Comparison of ENCODE assay signal across 21 mouse cellular contexts in the genomic region with DNA sequence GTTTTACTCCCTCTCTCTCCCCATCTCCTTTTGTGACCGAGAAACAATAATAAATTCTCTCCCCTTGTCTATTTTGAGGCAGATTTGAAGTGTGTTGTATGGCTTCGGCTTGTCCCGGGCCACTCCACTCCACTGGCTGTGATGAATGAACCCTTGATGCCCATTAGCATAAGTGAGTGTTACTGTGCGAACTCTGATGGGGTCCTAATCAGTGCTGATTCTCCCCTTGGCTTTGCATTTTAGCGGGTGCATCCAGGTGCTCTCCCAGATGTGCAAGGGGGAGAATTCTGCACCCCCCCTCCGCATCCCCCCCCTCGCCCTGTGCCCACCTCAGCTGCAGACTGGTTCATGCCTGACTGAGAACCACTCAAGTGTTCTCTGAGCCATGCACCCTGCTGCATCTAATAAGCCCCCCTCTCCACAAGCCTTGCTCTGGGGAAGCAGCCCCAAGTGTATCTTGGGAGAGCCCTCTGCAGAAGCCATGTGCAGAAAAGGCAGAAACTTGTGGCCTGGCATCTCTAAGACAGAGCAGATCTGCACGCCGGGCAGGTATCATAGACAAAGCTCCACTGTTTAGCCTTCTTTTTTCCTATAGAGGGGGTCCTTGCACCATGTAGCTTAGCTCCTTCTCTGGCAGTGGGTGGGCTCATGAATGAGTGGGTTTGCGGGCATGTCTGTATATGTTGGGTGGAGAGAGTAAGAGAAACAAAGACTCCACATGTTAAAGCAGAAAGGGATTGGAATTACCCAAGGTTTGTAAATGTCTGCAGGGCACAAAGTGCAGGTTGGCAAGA.
DNase-seq lines count a peak whose midpoint lies in the region; ATAC-seq and TF ChIP-seq lines count a peak whose summit lies in the region.
"Had no signal": no experiment of that assay in that cellular context is flagged by ENCODE, and none has a peak within 500 bp of the region (broad histone marks: within the 10 kb centered on the region; RNA-seq: fewer than 3 reads in every experiment).

No protein-coding gene starts in this region.

- H3K27ac ChIP-seq in kidney, embryonic 14.5 days (ENCODE audit: low read depth, low read length) = no peak overlapping the region
- peak overlapping the region; percentile 56; the same call in 1 of the 2 replicates for H3K27ac ChIP-seq in forebrain, embryonic 10.5 days
- H3K27ac ChIP-seq in hindbrain, postnatal 0 days = no peak overlapping the region
- H3K27ac ChIP-seq: embryonic facial prominence, embryonic 12.5 days; gastrocnemius, adult 2 months; heart, embryonic 13.5 days; left cerebral cortex, adult 2 months; liver, embryonic 12.5 days; macrophage had no signal

- ATAC-seq in kidney, embryonic 14.5 days (ENCODE audit: low FRiP score, low TSS enrichment) = peak; percentile 32; the same call in 1 of the 2 replicates
- ATAC-seq in hindbrain, postnatal 0 days = no peak
- ATAC-seq: liver, embryonic 12.5 days had no signal

- H3K36me3 ChIP-seq in kidney, embryonic 14.5 days (ENCODE audit: control insufficient read depth, insufficient read depth, low read length) = no peaks in the 10 kb centered on the region
- no peaks in the 10 kb centered on the region for H3K36me3 ChIP-seq in forebrain, embryonic 10.5 days (replicated peaks)
- H3K36me3 ChIP-seq in hindbrain, postnatal 0 days (ENCODE audit: insufficient read depth, low read length) = no peaks in the 10 kb centered on the region
- H3K36me3 ChIP-seq: embryonic facial prominence, embryonic 12.5 days; heart, embryonic 13.5 days; liver, embryonic 12.5 days had no signal

- H3K27me3 ChIP-seq in kidney, embryonic 14.5 days (ENCODE audit: control insufficient read depth, insufficient read depth, low read length) = no peaks in the 10 kb centered on the region
- no peaks in the 10 kb centered on the region for H3K27me3 ChIP-seq in forebrain, embryonic 10.5 days (ENCODE audit: poor library complexity, severe bottlenecking)
- H3K27me3 ChIP-seq in hindbrain, postnatal 0 days (ENCODE audit: insufficient read depth, low read length) = no peaks in the 10 kb centered on the region
- H3K27me3 ChIP-seq: embryonic facial prominence, embryonic 12.5 days; heart, embryonic 13.5 days; liver, embryonic 12.5 days had no signal

- no peak for TF ChIP-seq CTCF in brain, embryonic 14.5 days (IDR thresholded peaks at IDR 0.05; ENCODE audit: borderline replicate concordance, extremely low read depth, insufficient read depth, insufficient read length)
- TF ChIP-seq CTCF in hindbrain, postnatal 0 days (IDR thresholded peaks at IDR 0.05; ENCODE audit: low read depth) = peak; percentile 36

- no peak overlapping the region for H3K4me3 ChIP-seq in kidney, embryonic 14.5 days (ENCODE audit: low read length)
- H3K4me3 ChIP-seq in forebrain, embryonic 10.5 days = no peak overlapping the region
- H3K4me3 ChIP-seq in hindbrain, postnatal 0 days (ENCODE audit: low read length) = no peak overlapping the region
- H3K4me3 ChIP-seq: embryonic facial prominence, embryonic 12.5 days; gastrocnemius, adult 2 months; heart, embryonic 13.5 days; left cerebral cortex, adult 2 months; liver, embryonic 12.5 days had no signal

- H3K9ac ChIP-seq in kidney, embryonic 14.5 days (ENCODE audit: low read depth, low read length) = no peak overlapping the region
- H3K9ac ChIP-seq in hindbrain, postnatal 0 days (replicated peaks; ENCODE audit: low read length) = no peak overlapping the region
- H3K9ac ChIP-seq: embryonic facial prominence, embryonic 12.5 days; heart, embryonic 13.5 days; liver, embryonic 12.5 days; lung, embryonic 14.5 days had no signal

- H3K9me3 ChIP-seq in kidney, embryonic 14.5 days (ENCODE audit: control insufficient read depth, low read length) = no peaks in the 10 kb centered on the region
- no peaks in the 10 kb centered on the region for H3K9me3 ChIP-seq in forebrain, embryonic 10.5 days
- no peaks in the 10 kb centered on the region for H3K9me3 ChIP-seq in hindbrain, postnatal 0 days (ENCODE audit: low read length)
- H3K9me3 ChIP-seq: embryonic facial prominence, embryonic 12.5 days; heart, embryonic 13.5 days; liver, embryonic 12.5 days had no signal

- H3K4me1 ChIP-seq in kidney, embryonic 14.5 days (ENCODE audit: control insufficient read depth, insufficient read depth, low read length) = no peaks in the 10 kb centered on the region
- H3K4me1 ChIP-seq in forebrain, embryonic 10.5 days = peaks cover 12% of the 10 kb centered on the region
- H3K4me1 ChIP-seq in hindbrain, postnatal 0 days (ENCODE audit: insufficient read depth, low read length) = no peaks in the 10 kb centered on the region
- H3K4me1 ChIP-seq: heart, embryonic 13.5 days; liver, embryonic 12.5 days had no signal

- DNase-seq in kidney, adult 8-10 months = no peak
- DNase-seq in brain, embryonic 14.5 days (ENCODE audit: low read depth) = peak; percentile 56
- no peak for DNase-seq in forebrain, embryonic 10.5 days (ENCODE audit: extremely low spot score, low spot score)
- DNase-seq in hindbrain, postnatal 0 days (ENCODE audit: low spot score) = peak; percentile 38
- no peak for DNase-seq in lung, postnatal 36 days
- DNase-seq in right cerebral cortex, adult 2 months (ENCODE audit: low spot score in 2 of 2) = no peak
- no peak for DNase-seq in testis, postnatal 10 days (ENCODE audit: low spot score)
- DNase-seq: adrenal gland, postnatal 10 days; B cell, adult 2 months; cerebellum, adult 2 months; gastrocnemius, adult 2 months; heart, postnatal 4 days; kidney, adult 11 months; lung, embryonic 14.5 days; spleen, adult 18-20 months had no signal

- H3K4me2 ChIP-seq in kidney, embryonic 14.5 days (replicated peaks; ENCODE audit: low read depth, low read length) = no peak overlapping the region
- H3K4me2 ChIP-seq in hindbrain, postnatal 0 days (ENCODE audit: low read depth, low read length) = no peak overlapping the region
- H3K4me2 ChIP-seq: embryonic facial prominence, embryonic 12.5 days; heart, embryonic 13.5 days; liver, embryonic 12.5 days; lung, embryonic 14.5 days had no signal

- 54% methylated on average over 10 of the region's 10 CpGs for WGBS in kidney, embryonic 14.5 days
- WGBS in forebrain, embryonic 10.5 days = 64% methylated on average over 10 of the region's 10 CpGs
- WGBS in hindbrain, postnatal 0 days = 39% methylated on average over 10 of the region's 10 CpGs

- no peak for TF ChIP-seq POLR2A in brain, embryonic 14.5 days (IDR thresholded peaks at IDR 0.05; ENCODE audit: borderline replicate concordance, extremely low read depth, insufficient read depth, insufficient read length, poor library complexity, severe bottlenecking)

Comparison
In these comparisons a context has a peak if more than half of its experiments do, and no peak if none do; other contexts are left out.
1. DNase-seq: peak in brain, embryonic 14.5 days (single experiment) and hindbrain, postnatal 0 days (single experiment); none in kidney, adult 8-10 months (0 of 2), forebrain, embryonic 10.5 days (single experiment), lung, postnatal 36 days (single experiment), right cerebral cortex, adult 2 months (0 of 2) and testis, postnatal 10 days (single experiment).